Mouse (Mus musculus) ES-CJ7 (cell line): Measurements from ENCODE around the gene Zfp872.
"Not testable (repeated sequence)": the region's sequence is repeated elsewhere in the genome, so short reads cannot be mapped to it uniquely, and the experiment has no call there.

Experiments used
- DNase-seq: peaks from one replicate; pipeline ENCODE4 v3.0.0; 2011; ENCODE audit warnings: low read depth, low spot score

The Zfp872 gene

DNA sequence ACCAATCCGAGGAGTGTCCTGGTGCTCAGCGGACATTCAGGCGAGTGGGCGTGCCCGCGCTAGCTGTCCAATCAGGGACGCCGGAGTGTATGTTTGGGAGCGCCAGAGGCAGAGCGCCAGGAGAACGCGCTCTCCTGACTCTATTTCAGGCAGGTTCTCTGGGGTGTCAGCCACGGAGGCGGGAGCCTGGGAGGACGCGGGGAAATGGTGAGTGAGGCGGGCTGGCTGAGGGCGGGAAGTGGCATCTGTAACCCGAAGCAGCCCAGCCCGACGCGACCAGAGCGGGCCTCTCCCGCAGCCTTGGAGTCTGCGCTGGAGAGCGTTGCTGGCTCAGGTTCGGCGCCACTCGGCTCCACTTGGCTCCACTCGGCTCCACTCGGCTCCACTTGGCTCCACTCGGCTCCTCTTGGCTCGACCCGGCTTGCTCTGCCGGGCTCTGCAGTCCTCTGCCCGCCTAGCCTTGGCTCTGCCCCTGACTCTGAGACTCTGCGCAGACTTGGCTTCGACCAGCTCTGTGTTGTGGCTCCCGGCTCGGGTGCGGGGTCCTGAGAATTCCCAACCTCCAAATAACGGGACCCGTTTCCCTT lies at the start of gene Zfp872:
Gene Zfp872, plus strand, starts transcription at position 66 of the 587 bp plus-strand sequence.
- DNase-seq = peak; percentile 49

- no peak for DNase-seq
Observed at GRCm38 (mm10) chr9:22138480-22138879, 49.4 kb upstream of the Zfp872 start.

DNA sequence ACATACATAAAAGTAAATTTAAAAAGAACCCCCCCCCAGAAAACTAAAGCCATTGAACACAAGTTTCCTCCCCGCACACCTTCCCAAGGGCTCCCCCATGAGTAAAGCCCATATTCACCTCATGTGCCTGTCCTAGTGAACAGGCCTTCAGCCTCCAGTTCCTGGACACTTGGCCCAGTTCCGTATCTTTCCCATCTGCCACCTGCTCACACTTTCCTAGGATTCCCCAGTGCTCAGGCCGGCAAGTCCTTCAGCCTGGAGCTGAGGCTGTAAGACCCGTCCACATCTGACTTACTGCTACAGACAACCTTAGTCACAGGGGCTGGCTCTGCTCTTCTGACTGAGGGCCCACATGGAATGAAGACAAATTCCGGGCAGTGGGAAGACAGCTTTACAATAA lies 48.1 kb upstream of the Zfp872 start:
- no peak for DNase-seq

DNA sequence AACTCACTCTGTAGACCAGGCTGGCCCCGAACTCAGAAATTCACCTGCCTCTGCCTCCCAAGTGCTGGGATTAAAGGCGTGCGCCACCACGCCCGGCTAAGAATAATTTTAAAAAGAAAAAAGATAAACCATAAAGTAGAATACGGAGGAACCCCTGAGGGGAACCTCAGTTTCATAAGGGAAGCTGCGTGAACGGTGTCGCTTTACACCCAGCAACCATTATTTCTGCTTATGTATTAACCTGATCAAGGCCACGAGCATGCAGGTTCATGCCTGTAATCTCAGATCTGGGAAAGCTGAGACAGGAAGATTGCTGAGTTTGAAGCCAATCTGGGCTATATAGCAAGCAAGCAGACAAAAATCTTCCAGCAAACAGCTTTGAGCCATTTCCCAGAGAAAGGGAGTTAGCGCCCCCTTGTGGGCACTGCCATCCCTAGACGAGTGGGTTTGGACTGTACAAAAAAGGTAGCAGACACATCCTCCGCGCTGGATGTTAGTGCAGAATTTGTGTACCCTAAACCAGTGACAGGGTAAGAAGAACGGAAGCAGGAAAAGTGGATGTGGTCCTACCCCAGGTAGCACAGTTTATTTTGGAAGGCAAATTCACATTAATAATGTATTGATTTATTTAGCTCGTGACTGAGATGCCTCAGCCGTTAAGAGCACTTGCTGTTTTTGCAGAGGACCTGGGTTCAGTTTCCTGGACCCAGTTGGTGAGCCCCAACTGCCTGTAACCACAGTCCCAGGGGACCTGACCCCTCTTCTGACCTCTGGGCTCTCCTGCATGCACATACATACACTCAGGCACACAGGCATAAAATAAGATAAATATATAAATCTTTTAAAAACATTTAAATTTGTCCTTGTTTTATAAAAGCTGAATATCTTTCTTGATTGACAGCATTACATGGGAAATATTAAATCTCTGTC lies 44.5 kb upstream of the Zfp872 start:
- DNase-seq = peak; percentile 84

- DNase-seq = no peak
Observed at GRCm38 (mm10) chr9:22144304-22144965, 43.5 kb upstream of the Zfp872 start.

GRCm38 (mm10) chr9:22149426-22150248 lies 38.3 kb upstream of the Zfp872 start:
- peak; percentile 79 for DNase-seq

- DNase-seq = not testable (repeated sequence)
Observed at GRCm38 (mm10) chr9:22150249-22150693, 37.6 kb upstream of the Zfp872 start.

DNA sequence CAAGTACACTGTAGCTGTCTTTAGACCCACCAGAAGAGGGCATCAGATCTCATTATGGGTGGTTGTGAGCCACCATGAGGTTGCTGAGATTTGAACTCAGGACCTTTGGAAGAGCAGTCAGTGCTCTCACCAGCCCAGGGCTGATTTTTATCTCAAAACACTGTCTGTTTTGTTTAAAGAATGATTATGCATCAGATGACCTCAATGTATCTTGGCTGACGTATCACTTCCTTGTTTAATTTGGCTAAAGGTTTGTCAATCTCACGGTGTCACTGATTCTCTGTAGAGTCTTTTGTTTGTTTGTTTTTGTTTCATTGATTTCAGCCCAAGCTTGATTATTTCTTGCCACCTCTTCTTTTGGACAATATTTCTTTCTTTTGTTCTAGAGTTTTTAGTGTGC lies 36.9 kb upstream of the Zfp872 start:
- DNase-seq = no peak

GRCm38 (mm10) chr9:22153810-22154209 lies 34.1 kb upstream of the Zfp872 start:
- DNase-seq = no peak

GRCm38 (mm10) chr9:22155614-22156013 lies 32.3 kb upstream of the Zfp872 start:
- DNase-seq = peak; percentile 87

DNA sequence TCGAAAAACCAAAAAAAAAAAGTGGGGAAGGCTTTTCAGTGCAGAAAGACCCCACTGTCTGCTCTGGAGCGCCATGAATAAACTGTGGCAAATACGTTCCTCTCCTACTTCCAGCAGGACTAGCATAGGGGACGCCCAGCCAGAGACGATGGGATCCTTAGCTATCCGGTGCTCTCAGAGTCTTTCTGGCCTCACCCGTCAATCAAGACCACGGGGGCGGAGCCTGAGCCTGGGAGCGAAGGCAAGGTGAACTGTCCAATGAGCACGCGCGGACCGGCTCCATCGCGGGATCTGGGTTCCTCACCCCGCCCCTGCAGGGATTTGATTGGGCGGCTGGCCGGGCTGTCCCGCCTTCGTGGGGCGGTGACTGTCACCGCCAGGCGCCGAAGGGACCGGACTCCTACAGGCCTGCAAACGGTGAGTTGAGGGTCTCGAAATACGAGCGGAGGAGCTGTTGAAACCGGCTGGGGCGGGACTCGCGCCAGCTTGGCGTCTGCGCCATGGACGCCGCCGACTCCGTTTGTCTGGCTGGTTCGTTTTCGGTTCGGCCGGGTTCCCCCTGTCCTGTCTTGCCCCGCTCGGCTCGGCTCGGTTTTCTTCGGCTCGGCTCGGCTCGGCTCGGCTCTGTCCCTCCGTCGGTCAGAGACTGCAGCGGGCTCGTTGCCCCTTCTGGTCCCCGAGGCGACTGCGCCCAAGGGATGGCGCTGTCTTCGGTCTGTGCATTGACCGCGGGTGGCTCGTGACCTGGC lies 31.2 kb upstream of the Zfp872 start, which contains the start of gene Pigyl:
Gene Pigyl, plus strand, starts transcription at position 350 of the 749 bp plus-strand sequence.
- peak; percentile 98 for DNase-seq

- no peak for DNase-seq
Observed at GRCm38 (mm10) chr9:22157516-22158265, 30.2 kb upstream of the Zfp872 start.

DNA sequence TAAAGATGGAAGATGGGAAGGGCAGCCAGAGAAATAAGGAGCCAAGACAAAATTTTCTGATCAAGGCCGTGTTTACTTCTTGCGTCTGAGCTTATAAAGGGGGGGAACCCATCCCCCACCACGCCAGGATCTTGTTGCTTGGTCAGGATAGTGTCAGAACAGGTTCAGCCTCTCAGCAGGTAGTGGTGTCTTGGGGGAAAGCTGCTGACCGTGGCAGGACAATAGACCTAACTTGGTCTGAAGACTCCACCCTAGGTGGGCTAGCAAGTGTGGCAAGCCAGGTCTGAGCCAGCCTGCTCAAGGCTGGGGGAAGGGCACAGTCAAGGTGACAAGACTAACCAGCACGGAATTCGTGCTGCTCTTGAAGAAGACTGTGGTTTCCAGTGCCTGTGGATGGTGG lies 26.6 kb upstream of the Zfp872 start:
- DNase-seq = peak; percentile 84

DNA sequence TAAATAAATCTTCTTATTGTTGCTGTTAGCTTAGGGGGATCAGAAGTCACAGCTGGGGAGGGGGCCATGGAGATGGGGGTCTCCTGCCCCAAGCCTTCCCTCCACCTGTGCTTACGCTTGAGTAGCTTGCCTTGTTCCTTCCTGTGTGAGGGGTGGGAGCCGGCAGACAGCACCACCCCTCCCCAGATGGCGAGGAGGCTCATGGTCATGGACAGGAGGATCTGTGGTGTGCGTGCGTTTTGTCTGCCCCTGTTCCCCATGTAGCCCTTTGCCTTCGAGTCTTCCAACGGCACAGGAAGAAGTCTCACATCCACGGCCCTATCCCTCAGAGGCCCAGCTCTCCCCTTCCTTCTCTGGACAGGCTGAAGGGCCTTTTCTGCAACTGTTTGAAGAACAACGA lies 25.6 kb upstream of the Zfp872 start:
- DNase-seq = no peak

DNA sequence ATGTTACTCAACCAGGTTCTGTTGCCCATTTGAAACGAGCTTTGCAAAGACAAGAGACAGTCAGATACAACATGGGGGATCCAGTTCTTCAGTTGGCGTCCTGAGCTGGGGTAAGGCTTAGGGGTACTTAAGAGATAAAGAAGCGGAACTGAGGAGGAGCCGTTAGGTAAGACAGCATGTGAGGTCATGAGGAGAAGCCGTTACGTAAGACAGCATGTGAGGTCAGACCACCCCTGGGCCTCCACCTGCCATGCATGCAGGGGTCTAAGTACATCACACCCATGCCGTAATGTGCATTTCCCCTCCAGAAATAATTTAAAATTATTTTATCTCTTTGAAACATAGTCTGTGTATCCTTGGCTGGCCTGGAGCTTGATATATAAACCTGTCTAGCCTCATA lies 25.0 kb upstream of the Zfp872 start:
- DNase-seq = no peak

DNA sequence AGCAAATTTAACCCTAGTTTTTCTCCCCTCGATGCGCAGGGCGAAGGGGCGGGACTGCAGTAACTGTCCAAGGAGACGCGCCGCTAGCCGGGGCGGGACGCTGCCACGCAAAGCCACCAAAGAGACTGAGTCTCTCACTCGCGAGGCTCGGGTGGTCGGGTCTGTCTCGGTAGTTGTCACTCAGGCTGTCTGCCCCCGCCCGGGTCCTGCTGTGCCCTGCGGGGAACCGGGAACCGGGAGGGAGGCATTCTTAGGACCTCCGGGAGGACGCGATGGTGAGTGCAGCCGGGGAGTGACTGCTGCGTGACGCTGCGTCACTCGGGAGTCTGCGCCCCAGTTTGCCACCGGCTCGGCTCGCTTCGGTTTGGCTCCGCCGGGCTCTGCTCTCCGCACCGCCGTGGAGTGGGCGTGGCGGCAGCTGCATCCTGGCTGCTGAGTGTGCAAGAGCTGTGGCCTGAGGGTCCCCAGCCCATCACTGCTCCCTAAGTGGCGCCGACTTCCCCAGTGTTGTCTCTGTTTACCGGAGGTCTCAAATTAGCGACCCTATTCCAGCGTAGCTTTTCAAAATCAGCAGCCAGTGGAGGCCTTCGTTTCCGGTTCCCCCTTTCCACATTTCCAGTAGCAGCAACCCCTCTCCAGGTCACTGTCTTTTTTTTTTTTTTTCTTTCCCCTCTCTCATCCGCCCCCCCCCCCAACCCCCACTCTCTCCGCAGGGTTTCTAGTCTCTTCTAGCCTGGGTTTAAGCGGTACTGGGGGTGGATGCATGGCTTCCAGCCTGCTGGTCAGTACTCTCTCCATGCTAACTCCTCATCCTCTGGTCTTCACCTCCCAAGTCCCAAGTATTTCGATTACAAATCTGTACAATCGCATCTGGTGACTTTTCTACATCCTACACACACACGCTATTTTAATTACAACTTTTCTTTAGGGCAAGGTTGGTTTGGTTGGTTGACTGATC lies 22.9 kb upstream of the Zfp872 start:
- DNase-seq = peak; percentile 66

- peak; percentile 73 for DNase-seq
Observed at GRCm38 (mm10) chr9:22165964-22166363, 21.9 kb upstream of the Zfp872 start.

- peak; percentile 59 for DNase-seq
Observed at GRCm38 (mm10) chr9:22166686-22167085, 21.2 kb upstream of the Zfp872 start.

DNA sequence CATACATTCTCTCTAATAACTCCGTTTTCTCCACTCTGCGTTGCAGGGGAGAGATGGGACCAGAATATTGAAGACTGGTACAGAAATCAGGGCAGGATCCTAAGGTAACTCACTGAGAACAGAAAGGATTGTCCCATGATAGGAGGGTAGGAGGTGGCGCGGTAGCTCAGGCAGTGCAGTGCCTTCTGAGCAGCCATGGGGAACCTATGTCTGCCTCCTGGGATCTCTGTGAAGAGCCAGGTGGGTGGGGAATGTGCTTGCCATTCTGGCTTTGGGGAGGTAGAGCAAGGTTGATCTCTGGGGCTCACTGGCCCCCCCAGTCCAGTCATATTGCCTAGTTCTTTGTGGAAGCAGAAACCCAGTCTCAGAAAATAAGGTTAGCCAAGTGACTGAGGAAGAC lies 20.1 kb upstream of the Zfp872 start:
- no peak for DNase-seq
